ENCODE assay signal across 14 mouse cellular contexts in the genomic region with DNA sequence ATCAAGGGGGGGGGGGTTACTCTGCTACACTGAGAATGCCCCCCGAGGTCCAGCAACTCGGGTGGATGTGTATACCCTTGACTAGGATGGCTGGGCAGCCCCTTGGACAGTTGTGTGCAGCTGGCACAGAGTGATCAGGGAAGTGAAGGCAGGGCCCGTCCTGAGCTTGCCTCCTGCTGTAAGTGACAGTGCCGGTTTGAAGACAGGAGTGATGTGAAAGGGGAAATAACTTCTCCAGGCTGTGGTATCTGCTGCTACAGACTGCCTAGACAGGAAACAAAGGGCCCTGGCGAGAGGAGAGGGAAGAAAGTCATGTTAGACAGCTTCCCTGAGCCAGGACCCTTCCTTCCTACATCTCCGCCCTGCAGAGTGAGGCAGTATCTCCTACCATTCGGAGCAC. TPM values are rescaled to one million over a fixed set of nuclear protein-coding genes. Genes with fewer than 3 reads are reported as not detected.
A peak's percentile ranks its signal among the peaks of the same experiment; 100 is the strongest.
DNase-seq lines count a peak whose midpoint lies in the region; ATAC-seq lines count a peak whose summit lies in the region.
"Had no signal": no experiment of that assay in that cellular context is flagged by ENCODE, and none has a peak within 500 bp of the region (broad histone marks: within the 10 kb centered on the region; RNA-seq: fewer than 3 reads in every experiment).

No protein-coding gene starts in this region.

- H3K36me3 ChIP-seq in heart, embryonic 12.5 days = peaks cover 28% of the 10 kb centered on the region
- H3K36me3 ChIP-seq in lung, embryonic 16.5 days (ENCODE audit: control insufficient read depth, insufficient read depth, low read length) = no peaks in the 10 kb centered on the region
- H3K36me3 ChIP-seq in forebrain, embryonic 15.5 days = peaks cover 23% of the 10 kb centered on the region

- H3K4me1 ChIP-seq in heart, embryonic 12.5 days (replicated peaks) = peaks cover 64% of the 10 kb centered on the region
- peaks cover 3% of the 10 kb centered on the region for H3K4me1 ChIP-seq in lung, embryonic 16.5 days (replicated peaks; ENCODE audit: control insufficient read depth, insufficient read depth, low read length)
- peaks cover 50% of the 10 kb centered on the region for H3K4me1 ChIP-seq in forebrain, embryonic 15.5 days

- peak overlapping the region; percentile 12 for H3K27ac ChIP-seq in heart, embryonic 12.5 days (ENCODE audit: poor library complexity, severe bottlenecking)
- peak overlapping the region; percentile 32 for H3K27ac ChIP-seq in lung, embryonic 16.5 days (ENCODE audit: low read length)
- no peak overlapping the region for H3K27ac ChIP-seq in forebrain, embryonic 15.5 days (replicated peaks)
- H3K27ac ChIP-seq: kidney, embryonic 15.5 days; limb, embryonic 15.5 days had no signal

- no peaks in the 10 kb centered on the region for H3K9me3 ChIP-seq in heart, embryonic 12.5 days (replicated peaks)
- H3K9me3 ChIP-seq in lung, embryonic 16.5 days (ENCODE audit: control insufficient read depth, low read length) = no peaks in the 10 kb centered on the region
- H3K9me3 ChIP-seq in forebrain, embryonic 15.5 days = no peaks in the 10 kb centered on the region
- H3K9me3 ChIP-seq: kidney, embryonic 15.5 days; limb, embryonic 15.5 days had no signal

- no peak for DNase-seq in heart, postnatal 14 days
- no peak for DNase-seq in lung, postnatal 14 days
- no peak for DNase-seq in left cerebral cortex, postnatal 10 days (ENCODE audit: extremely low spot score in 1 of 2, low spot score in 2 of 2)
- no peak for DNase-seq in ovary, postnatal 10 days (ENCODE audit: low spot score)
- DNase-seq: adrenal gland, postnatal 36 days; cerebellum, adult 11-12 months; heart, postnatal 10 days had no signal

- no peak overlapping the region for H3K4me3 ChIP-seq in heart, embryonic 12.5 days
- no peak overlapping the region for H3K4me3 ChIP-seq in lung, embryonic 16.5 days (ENCODE audit: low read length)
- H3K4me3 ChIP-seq in forebrain, embryonic 15.5 days = no peak overlapping the region
- H3K4me3 ChIP-seq: kidney, embryonic 15.5 days; limb, embryonic 15.5 days had no signal

- no peak overlapping the region for H3K4me2 ChIP-seq in heart, embryonic 12.5 days
- H3K4me2 ChIP-seq in lung, embryonic 16.5 days (ENCODE audit: low read depth, low read length) = no peak overlapping the region
- H3K4me2 ChIP-seq in forebrain, embryonic 15.5 days (replicated peaks) = peak overlapping the region; percentile 76; the same call in 1 of the 2 replicates
- H3K4me2 ChIP-seq: kidney, embryonic 15.5 days; limb, embryonic 15.5 days had no signal

- H3K9ac ChIP-seq in heart, embryonic 12.5 days = no peak overlapping the region
- H3K9ac ChIP-seq in lung, embryonic 16.5 days (ENCODE audit: low read length) = no peak overlapping the region
- H3K9ac ChIP-seq in forebrain, embryonic 15.5 days (replicated peaks) = no peak overlapping the region
- H3K9ac ChIP-seq: kidney, embryonic 15.5 days; limb, embryonic 15.5 days had no signal

- WGBS in heart, embryonic 12.5 days = 53% methylated on average over 7 of the region's 7 CpGs
- WGBS in lung, embryonic 16.5 days = 58% methylated on average over 7 of the region's 7 CpGs
- 79% methylated on average over 7 of the region's 7 CpGs for WGBS in forebrain, embryonic 15.5 days

- ATAC-seq in heart, embryonic 12.5 days (ENCODE audit: insufficient number of reproducible peaks, low FRiP score) = no peak
- ATAC-seq in lung, embryonic 16.5 days (ENCODE audit: low read depth) = no peak
- no peak for ATAC-seq in forebrain, embryonic 15.5 days (replicated peaks)
- peak; percentile 74 for ATAC-seq in megakaryocyte, adult 5-6 weeks (ENCODE audit: poor library complexity, severe bottlenecking)

- intact Hi-C loops in heart, postnatal 14 days (cut with DNase I) = no loop called here
- intact Hi-C loops in left cerebral cortex, postnatal 10 days (cut with DNase I) = no loop called here

- H3K27me3 ChIP-seq in heart, embryonic 12.5 days (replicated peaks) = no peaks in the 10 kb centered on the region
- H3K27me3 ChIP-seq in lung, embryonic 16.5 days (ENCODE audit: control insufficient read depth, insufficient read depth, low read depth, low read length) = no peaks in the 10 kb centered on the region
- no peaks in the 10 kb centered on the region for H3K27me3 ChIP-seq in forebrain, embryonic 15.5 days
- H3K27me3 ChIP-seq: kidney, embryonic 15.5 days; limb, embryonic 15.5 days had no signal

RNA-seq across cellular contexts. Expression of a gene that starts 5.2 kb away (rescaled TPM):
- polyA plus RNA-seq in heart, embryonic 12.5 days (2016; fragmentation: Nextera tagmentation; extraction: Ambion mirVana) = 10.5 and 11.6 TPM in 2 replicates
- total RNA-seq in heart, postnatal 14 days (2021) = 10 to 100 TPM; 23.4 to 32.5 TPM
- polyA plus RNA-seq in lung, embryonic 16.5 days (2015; fragmentation: Nextera tagmentation; extraction: Ambion mirVana) = 9.7 and 10.0 TPM in 2 replicates
- 42.8 and 50.9 TPM in 2 replicates for polyA plus RNA-seq in forebrain, embryonic 15.5 days (2015; fragmentation: Nextera tagmentation; extraction: Ambion mirVana)
- total RNA-seq in megakaryocyte, adult 5-6 weeks (2015) = not detected in 2 replicates
- 0.16 TPM in 1 of 2 replicates, not detected in the other for total RNA-seq in megakaryocyte, adult 5-6 weeks (2017)
- 100 to 1,000 TPM in 1 of 2 experiments, 10 to 100 TPM in 1; 92.6 to 100 TPM for total RNA-seq in left cerebral cortex, postnatal 10 days (2021)

RNA-seq across cellular contexts. Expression of a gene that starts 42.6 kb away (rescaled TPM):
- 10.6 and 12.3 TPM in 2 replicates for polyA plus RNA-seq in heart, embryonic 12.5 days (2016; fragmentation: Nextera tagmentation; extraction: Ambion mirVana)
- total RNA-seq in heart, postnatal 14 days (2021) = 1 to 10 TPM; 3.8 to 4.3 TPM
- 11.9 and 12.4 TPM in 2 replicates for polyA plus RNA-seq in lung, embryonic 16.5 days (2015; fragmentation: Nextera tagmentation; extraction: Ambion mirVana)
- polyA plus RNA-seq in forebrain, embryonic 15.5 days (2015; fragmentation: Nextera tagmentation; extraction: Ambion mirVana) = 10.6 and 10.7 TPM in 2 replicates
- 0.22 and 1.1 TPM in 2 replicates for total RNA-seq in megakaryocyte, adult 5-6 weeks (2015)
- 0.37 and 0.66 TPM in 2 replicates for total RNA-seq in megakaryocyte, adult 5-6 weeks (2017)
- 1 to 10 TPM; 9.0 to 9.8 TPM for total RNA-seq in left cerebral cortex, postnatal 10 days (2021)

RNA-seq across cellular contexts. Expression of a gene that starts 50.5 kb away (rescaled TPM):
- not detected in 2 replicates for polyA plus RNA-seq in heart, embryonic 12.5 days (2016; fragmentation: Nextera tagmentation; extraction: Ambion mirVana)
- total RNA-seq in heart, postnatal 14 days (2021) = not detected
- not detected in 2 replicates for polyA plus RNA-seq in lung, embryonic 16.5 days (2015; fragmentation: Nextera tagmentation; extraction: Ambion mirVana)
- not detected in 2 replicates for polyA plus RNA-seq in forebrain, embryonic 15.5 days (2015; fragmentation: Nextera tagmentation; extraction: Ambion mirVana)
- not detected in 2 replicates for total RNA-seq in megakaryocyte, adult 5-6 weeks (2015)
- total RNA-seq in megakaryocyte, adult 5-6 weeks (2017) = not detected in 2 replicates
- total RNA-seq in left cerebral cortex, postnatal 10 days (2021) = not detected
- total RNA-seq: adrenal gland, postnatal 36 days; heart, postnatal 10 days had no signal
- polyA plus RNA-seq: frontal cortex, adult 2 months; kidney, embryonic 15.5 days; limb, embryonic 15.5 days had no signal

Comparison
In these comparisons a context has a peak if more than half of its experiments do, and no peak if none do; other contexts are left out.
1. RNA of a gene that starts 5.2 kb away (total RNA-seq): 92.6 to 100 TPM in left cerebral cortex, postnatal 10 days and 23.4 to 32.5 TPM in heart, postnatal 14 days; 0.16 TPM in megakaryocyte, adult 5-6 weeks; every median in the first group is over 10 times any median in the second.